Mouse (Mus musculus) kidney, adult 2 months (tissue): ENCODE data around the gene Trim56.

Experiments used
- CTCF ChIP-seq: fragments of 200-500 bp; conservative IDR thresholded peaks from 2 replicates; pipeline ENCODE4 v1.5.1; 2011; ENCODE audit warnings: low read depth, mild to moderate bottlenecking, control low read depth, low read length, moderate library complexity, mixed read lengths; ENCODE audit not compliant: insufficient read depth, insufficient read length
- POLR2A ChIP-seq: fragments of 200-500 bp; IDR thresholded peaks from one replicate; pipeline ENCODE4 v1.6.1; 2011; ENCODE audit warnings: low read depth, low read length, control low read depth

DNA sequence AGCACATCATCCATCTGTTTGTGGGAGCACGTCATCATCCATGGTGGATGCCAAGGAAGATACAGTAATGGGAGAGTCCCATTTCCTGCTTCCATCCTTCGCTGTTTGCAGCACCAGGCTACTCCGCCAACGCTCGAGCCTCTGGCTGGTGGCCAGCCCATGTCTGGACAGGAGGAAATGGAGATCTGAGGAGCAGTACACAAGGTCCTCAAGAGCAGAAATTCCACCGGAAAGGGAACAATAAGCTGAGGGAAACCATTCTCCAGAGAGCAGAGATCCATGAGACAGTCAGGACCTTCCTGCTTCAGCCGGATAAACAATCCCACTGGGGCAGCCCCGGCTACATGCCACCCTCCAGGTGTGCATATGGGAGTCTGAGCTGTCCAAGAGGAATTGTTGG is 28.6 kb downstream of the Trim56 start:
- TF ChIP-seq CTCF = no peak
- TF ChIP-seq POLR2A = no peak
